Mouse (Mus musculus) heart, postnatal 14 days (tissue): ENCODE measurements around the gene Katnal1. TPM values are rescaled to one million over a fixed set of nuclear protein-coding genes. Genes with fewer than 3 reads are reported as not detected.

ENCODE experiments used
- DNase-seq, 2 experiments: peaks; one replicate each; pipeline ENCODE4 v3.0.0; 2021 to 2022
- intact Hi-C: fragments of 180-260 bp; cut with DNase I; formaldehyde crosslinking; loops from one replicate; pipeline ENCODE4 v1.15.1; 2025
- total RNA-seq, 2 experiments: library from RNA; stranded (reverse); gene quantifications; 2 replicates each; pipeline ENCODE4 v1.2.3; 2021

Katnal1 gene
- total RNA-seq, 2 experiments from 2014 or later = 5.4 to 7.9 TPM

DNA sequence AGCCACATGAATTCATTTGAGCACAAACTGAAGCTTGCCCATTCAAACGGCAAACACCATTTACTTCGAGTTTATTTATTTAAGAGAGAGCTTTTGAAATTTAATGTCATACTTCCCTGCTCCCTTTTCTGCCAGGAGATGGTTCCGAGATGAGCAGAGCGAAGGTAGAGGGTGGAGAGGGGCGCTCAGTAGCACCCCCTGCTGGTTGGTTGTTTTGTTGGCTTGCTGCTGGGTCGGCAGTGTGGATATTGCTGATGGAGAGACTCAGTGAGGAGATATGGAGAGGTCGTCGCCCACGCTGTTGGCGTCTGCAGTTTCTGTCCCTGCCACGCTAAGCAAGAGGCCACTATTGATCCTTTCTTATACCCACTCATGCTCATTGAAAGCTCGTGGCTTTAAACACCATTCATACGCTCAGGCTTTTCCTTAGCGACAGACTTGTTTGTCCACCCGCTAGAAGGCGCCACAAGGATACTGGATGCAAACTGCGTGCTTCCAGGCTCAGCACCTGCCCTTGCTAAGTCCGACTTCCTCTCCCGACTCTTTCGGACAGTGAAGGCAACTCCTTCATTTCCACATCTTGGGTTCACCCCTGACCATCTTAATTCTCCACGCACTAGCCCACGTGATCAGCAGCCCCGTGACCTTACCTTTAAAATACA, 97.4 kb downstream of the Katnal1 start:
- DNase-seq = peak; percentile 74 to 81
- intact Hi-C loops = loop anchor here (1.0 kb wide), 1 partner anchor 19 kb away; no protein-coding TSS in a partner anchor

DNA sequence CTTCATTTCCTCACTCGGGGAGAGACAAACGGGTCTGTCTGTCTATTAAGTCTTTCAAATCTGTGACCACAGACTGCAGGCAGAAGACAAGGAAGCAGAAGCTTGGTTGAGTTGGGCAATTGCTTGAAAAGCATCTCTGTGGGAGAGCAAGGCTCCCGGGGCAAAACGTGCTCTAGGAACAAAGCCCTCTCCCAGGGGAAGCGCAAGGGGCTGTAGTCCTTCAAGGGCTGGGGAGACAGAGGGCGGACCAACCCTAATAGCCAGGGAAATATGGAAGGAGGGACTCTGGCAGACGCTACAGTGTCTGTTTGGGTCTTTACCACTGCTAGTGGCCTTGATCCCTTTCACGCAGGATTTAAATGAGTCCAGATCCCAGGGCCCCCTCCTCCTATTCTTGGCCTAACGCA, 98.0 kb downstream of the Katnal1 start:
- no peak for DNase-seq

DNA sequence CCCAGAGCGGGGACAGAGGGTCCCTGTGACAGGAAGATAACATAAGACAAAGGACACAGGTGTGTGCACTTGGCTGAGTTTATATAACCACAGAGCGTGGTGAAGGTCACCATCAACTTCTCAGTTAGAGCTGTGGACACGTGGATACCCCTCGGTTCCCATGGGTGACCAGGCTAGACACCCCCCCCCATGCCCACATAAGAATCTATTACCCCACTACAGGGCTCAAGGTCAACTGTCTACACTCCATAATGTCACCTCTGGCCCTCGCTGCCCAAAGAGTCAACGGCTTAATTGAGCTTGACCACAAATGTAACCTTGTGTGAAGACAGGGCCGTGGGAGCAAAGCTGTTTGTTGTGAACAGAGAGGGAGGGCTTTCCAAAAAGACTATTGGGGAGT, 103.4 kb downstream of the Katnal1 start:
- intact Hi-C loops = no loop called here
- no peak for DNase-seq

More for the DNA sequence above, 98.0 kb downstream of the Katnal1 start:
- intact Hi-C loops = no loop called here

DNA sequence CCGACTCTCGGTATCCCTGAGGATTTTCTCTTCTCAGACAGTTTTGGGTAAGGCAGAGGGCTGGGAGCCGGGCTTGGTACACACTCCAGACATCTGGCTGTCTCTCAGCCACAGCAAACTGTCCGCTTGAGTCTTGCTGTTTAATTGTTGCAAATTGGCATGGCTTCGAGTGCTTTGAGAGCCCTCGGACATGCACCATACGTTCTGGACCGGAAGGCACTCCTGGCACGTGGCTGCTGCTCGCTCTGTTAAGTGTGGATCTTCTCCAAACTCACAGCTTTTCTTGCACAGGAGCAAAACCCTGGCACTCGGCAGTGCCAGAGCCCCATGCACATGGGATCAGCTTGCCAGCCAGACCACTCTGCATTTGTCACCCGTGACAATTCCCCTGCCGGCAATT, 106.3 kb downstream of the Katnal1 start:
- intact Hi-C loops = no loop called here
- DNase-seq = no peak

Other genes with a start within 250 kb of the Katnal1 start
- 1 to 10 TPM; 3.3 to 6.1 TPM for gene Gm42791, start 65.8 kb upstream of the Katnal1 start, total RNA-seq